Comparison of ENCODE assay signal across 9 mouse cellular contexts in the genomic region with DNA sequence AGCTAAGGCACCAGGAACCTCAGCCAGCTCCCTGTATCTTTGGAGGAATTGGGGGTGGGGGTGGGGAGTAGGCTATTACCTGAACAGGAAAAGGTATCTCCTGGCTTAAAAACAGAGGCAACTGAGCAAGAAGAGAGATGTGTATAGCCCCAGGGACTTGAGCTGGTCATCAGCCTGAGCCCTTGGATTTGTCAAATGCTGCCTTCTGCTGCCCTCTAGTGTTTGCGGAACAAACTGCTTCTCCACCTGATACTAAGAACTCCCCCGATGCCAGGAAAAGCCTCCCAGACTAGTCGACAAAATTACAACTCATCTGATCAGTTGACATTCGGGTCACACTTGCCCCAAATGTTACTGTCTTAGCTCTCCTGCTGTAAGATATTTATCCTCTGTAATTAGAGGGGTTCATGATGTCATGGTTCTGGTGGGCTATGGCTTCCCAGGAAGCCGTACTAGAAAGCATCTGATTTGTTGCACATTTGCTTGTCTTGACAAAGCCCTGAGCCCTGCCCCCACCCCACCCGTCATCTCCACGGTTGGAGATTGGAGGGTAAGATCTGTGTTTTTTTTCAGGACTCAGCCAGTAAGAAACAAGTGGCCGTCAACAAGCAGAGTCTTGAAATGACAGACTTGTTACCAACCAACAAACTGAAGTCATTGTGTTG. TPM values are rescaled to one million over a fixed set of nuclear protein-coding genes. Genes with fewer than 3 reads are reported as not detected.
DNase-seq lines count a peak whose midpoint lies in the region; ATAC-seq and TF ChIP-seq lines count a peak whose summit lies in the region.
"Had no signal": no experiment of that assay in that cellular context is flagged by ENCODE, and none has a peak within 500 bp of the region (broad histone marks: within the 10 kb centered on the region; RNA-seq: fewer than 3 reads in every experiment).

No protein-coding gene starts in this region.

- no peak for TF ChIP-seq POLR2A in CH12.LX (IDR thresholded peaks at IDR 0.05; ENCODE audit: low read depth, low read length)

- in situ Hi-C loops in CH12.LX (cut with MboI; ENCODE audit: low pct_ligation_motif_present, low pct_unique_long_range_greater_than_20kb, low sequenced_read_pairs), result loop anchor here (25.0 kb wide), 1 partner anchor 906 kb away; no protein-coding TSS in a partner anchor

- peak; percentile 87 for TF ChIP-seq RAD21 in CH12.LX (IDR thresholded peaks at IDR 0.05; ENCODE audit: low read depth, low read length)

- no peak overlapping the region for H3K4me2 ChIP-seq in CH12.LX (ENCODE audit: insufficient read depth, low read depth, poor library complexity, severe bottlenecking)
- H3K4me2 ChIP-seq in forebrain, embryonic 11.5 days (ENCODE audit: low read depth, low read length, severe bottlenecking), result peak overlapping the region; percentile 8; the same call in 1 of the 2 replicates
- 0 out of 2 replicates have a peak overlapping the region, but pooled peaks have one; percentile 18 for H3K4me2 ChIP-seq in heart, embryonic 16.5 days (ENCODE audit: low read depth, low read length)
- no peak overlapping the region for H3K4me2 ChIP-seq in liver, embryonic 13.5 days
- peak overlapping the region; percentile 45 for H3K4me2 ChIP-seq in neural tube, embryonic 13.5 days
- H3K4me2 ChIP-seq: heart, embryonic 15.5 days had no signal

- no peaks in the 10 kb centered on the region for H3K4me1 ChIP-seq in CH12.LX (ENCODE audit: control insufficient read depth in 1 of 2, insufficient read depth in 2 of 2)
- H3K4me1 ChIP-seq in forebrain, embryonic 11.5 days (replicated peaks; ENCODE audit: control insufficient read depth, insufficient read depth, low read length), result 0 out of 2 replicates have a peak, but pooled peaks cover 2% of the 10 kb centered on the region
- 0 out of 2 replicates have a peak, but pooled peaks cover 3% of the 10 kb centered on the region for H3K4me1 ChIP-seq in heart, embryonic 16.5 days (ENCODE audit: control insufficient read depth, insufficient read depth, low read length)
- peaks cover 4% of the 10 kb centered on the region; the same call in 1 of the 2 replicates for H3K4me1 ChIP-seq in liver, embryonic 13.5 days (replicated peaks)
- 0 out of 2 replicates have a peak, but pooled peaks cover 7% of the 10 kb centered on the region for H3K4me1 ChIP-seq in neural tube, embryonic 13.5 days (replicated peaks)

- H3K9ac ChIP-seq in CH12.LX (ENCODE audit: insufficient read depth, low read depth), result no peak overlapping the region
- H3K9ac ChIP-seq in forebrain, embryonic 11.5 days (ENCODE audit: low read length), result no peak overlapping the region
- no peak overlapping the region for H3K9ac ChIP-seq in heart, embryonic 16.5 days (ENCODE audit: low read length)
- no peak overlapping the region for H3K9ac ChIP-seq in liver, embryonic 13.5 days
- H3K9ac ChIP-seq in neural tube, embryonic 13.5 days, result 0 out of 2 replicates have a peak overlapping the region, but pooled peaks have one; percentile 14
- H3K9ac ChIP-seq: heart, embryonic 15.5 days had no signal

- no peak for TF ChIP-seq EP300 in CH12.LX (IDR thresholded peaks at IDR 0.05; ENCODE audit: low read length)

- no peaks in the 10 kb centered on the region for H3K27me3 ChIP-seq in CH12.LX (replicated peaks)
- H3K27me3 ChIP-seq in forebrain, embryonic 11.5 days (ENCODE audit: control insufficient read depth, insufficient read depth, low read length), result no peaks in the 10 kb centered on the region
- no peaks in the 10 kb centered on the region for H3K27me3 ChIP-seq in heart, embryonic 16.5 days (ENCODE audit: control insufficient read depth, insufficient read depth, low read length)
- H3K27me3 ChIP-seq in liver, embryonic 13.5 days, result no peaks in the 10 kb centered on the region
- H3K27me3 ChIP-seq in neural tube, embryonic 13.5 days, result no peaks in the 10 kb centered on the region
- H3K27me3 ChIP-seq: heart, embryonic 15.5 days had no signal

- TF ChIP-seq CTCF in CH12.LX (conservative IDR thresholded peaks at IDR 0.05 in 1 of 2, IDR thresholded peaks at IDR 0.05 in 1 of 2; ENCODE audit: low read depth in 2 of 2, low read length in 2 of 2), result peak; percentile 86 to 90

- no peak overlapping the region for H3K27ac ChIP-seq in CH12.LX (ENCODE audit: insufficient read depth, low read depth)
- no peak overlapping the region for H3K27ac ChIP-seq in forebrain, embryonic 11.5 days (ENCODE audit: low read depth, low read length)
- no peak overlapping the region for H3K27ac ChIP-seq in heart, embryonic 16.5 days (ENCODE audit: low read length)
- H3K27ac ChIP-seq in liver, embryonic 13.5 days, result no peak overlapping the region
- no peak overlapping the region for H3K27ac ChIP-seq in neural tube, embryonic 13.5 days (replicated peaks)
- H3K27ac ChIP-seq: heart, embryonic 15.5 days had no signal

- peak; percentile 67 for DNase-seq in CH12.LX (ENCODE audit: extremely low read depth)
- peak; percentile 43 for DNase-seq in c-Kit-positive CD71-negative TER-119-negative erythroid progenitor cells, embryonic 14.5 days (ENCODE audit: low read depth)
- DNase-seq in forebrain, embryonic 11.5 days (ENCODE audit: low spot score), result peak; percentile 88
- peak; percentile 86 for DNase-seq in kidney, postnatal 14 days
- DNase-seq in liver, embryonic 13.5 days, result peak; percentile 25
- peak; percentile 71 for DNase-seq in telencephalon, adult 2 months (ENCODE audit: low read depth, low spot score)

- H3K79me2 ChIP-seq in CH12.LX (replicated peaks; ENCODE audit: control insufficient read depth, extremely low read depth, insufficient read depth, poor library complexity, severe bottlenecking), result no peaks in the 10 kb centered on the region

- H3K9me3 ChIP-seq in CH12.LX (replicated peaks; ENCODE audit: low read length), result peaks cover 13% of the 10 kb centered on the region
- H3K9me3 ChIP-seq in forebrain, embryonic 11.5 days (ENCODE audit: control insufficient read depth, low read length), result no peaks in the 10 kb centered on the region
- H3K9me3 ChIP-seq in heart, embryonic 16.5 days (replicated peaks; ENCODE audit: control insufficient read depth, low read length), result no peaks in the 10 kb centered on the region
- no peaks in the 10 kb centered on the region; the same call in 1 of the 2 replicates for H3K9me3 ChIP-seq in liver, embryonic 13.5 days (replicated peaks)
- no peaks in the 10 kb centered on the region for H3K9me3 ChIP-seq in neural tube, embryonic 13.5 days
- H3K9me3 ChIP-seq: heart, embryonic 15.5 days had no signal

- ATAC-seq in forebrain, embryonic 11.5 days (replicated peaks; ENCODE audit: low FRiP score), result peak; percentile 63
- ATAC-seq in heart, embryonic 16.5 days (replicated peaks; ENCODE audit: extremely low read depth, insufficient read depth, low FRiP score), result peak; percentile 47; the same call in 1 of the 2 replicates
- peak; percentile 54; the same call in 1 of the 2 replicates for ATAC-seq in liver, embryonic 13.5 days (ENCODE audit: low read depth)
- ATAC-seq in neural tube, embryonic 13.5 days (ENCODE audit: low read depth), result peak; percentile 57; the same call in 1 of the 2 replicates

- peaks cover 9 to 49% of the 10 kb centered on the region in 2 experiments for H3K36me3 ChIP-seq in CH12.LX (replicated peaks in 1 of 2; ENCODE audit: control insufficient read depth in 1 of 2, insufficient read depth in 1 of 2, low read length in 1 of 2)
- no peaks in the 10 kb centered on the region for H3K36me3 ChIP-seq in forebrain, embryonic 11.5 days (ENCODE audit: control insufficient read depth, insufficient read depth, low read length)
- H3K36me3 ChIP-seq in heart, embryonic 16.5 days (ENCODE audit: control insufficient read depth, insufficient read depth), result no peaks in the 10 kb centered on the region
- H3K36me3 ChIP-seq in liver, embryonic 13.5 days, result peaks cover 14% of the 10 kb centered on the region
- H3K36me3 ChIP-seq in neural tube, embryonic 13.5 days, result peaks cover 14% of the 10 kb centered on the region

- WGBS in forebrain, embryonic 11.5 days, result 22% methylated on average over 8 of the region's 8 CpGs
- WGBS in heart, embryonic 16.5 days, result 15% methylated on average over 8 of the region's 8 CpGs
- WGBS in liver, embryonic 13.5 days (ENCODE audit: insufficient replicate concordance), result 18% methylated on average over 8 of the region's 8 CpGs
- 10% methylated on average over 8 of the region's 8 CpGs for WGBS in neural tube, embryonic 13.5 days

- H3K4me3 ChIP-seq in CH12.LX (replicated peaks in 1 of 3; ENCODE audit: low read depth in 2 of 3, low read length in 2 of 3, poor library complexity in 1 of 3), result no peak overlapping the region
- no peak overlapping the region for H3K4me3 ChIP-seq in forebrain, embryonic 11.5 days (ENCODE audit: low read depth, low read length)
- H3K4me3 ChIP-seq in heart, embryonic 16.5 days (ENCODE audit: low read length), result no peak overlapping the region
- no peak overlapping the region for H3K4me3 ChIP-seq in liver, embryonic 13.5 days (replicated peaks)
- H3K4me3 ChIP-seq in neural tube, embryonic 13.5 days, result no peak overlapping the region
- H3K4me3 ChIP-seq: heart, embryonic 15.5 days had no signal

- dilution Hi-C loops in CH12.LX (cut with MboI; ENCODE audit: extremely low pct_ligation_motif_present, extremely low pct_unique_long_range_greater_than_20kb, low sequenced_read_pairs), result no loop called here

TF ChIP-seq in CH12.LX, 34 proteins besides CTCF, POLR2A, EP300 and RAD21:
- no peak for TF ChIP-seq TBP (conservative IDR thresholded peaks at IDR 0.05; ENCODE audit: low read depth, low read length)
- TF ChIP-seq TCF12 (IDR thresholded peaks at IDR 0.05; ENCODE audit: low read depth, low read length), result no peak
- peak; percentile 67 for TF ChIP-seq SMC3 (IDR thresholded peaks at IDR 0.05; ENCODE audit: low read depth, low read length)
- no peak for TF ChIP-seq ETS1 (conservative IDR thresholded peaks at IDR 0.05; ENCODE audit: low read depth, low read length)

RNA-seq across cellular contexts. Expression of a gene that starts 19.7 kb away (rescaled TPM):
- total RNA-seq in CH12.LX (2012; rRNA removed) (45.8 and 65.6 TPM in 2 replicates), CH12.LX (2014; rRNA removed) (113 and 174 TPM in 2 replicates)
- 108 and 123 TPM in 2 replicates for polyA plus RNA-seq in CH12.LX (2012; ENCODE audit: insufficient read length, low read depth)
- 87.2 and 99.4 TPM in 2 replicates for polyA plus RNA-seq in forebrain, embryonic 11.5 days (2014; fragmentation: Nextera tagmentation; extraction: Ambion mirVana)
- polyA plus RNA-seq in heart, embryonic 16.5 days (2015; fragmentation: Nextera tagmentation; extraction: Ambion mirVana), result 65.7 and 72.0 TPM in 2 replicates
- polyA plus RNA-seq in liver, embryonic 13.5 days (2015; fragmentation: Nextera tagmentation; extraction: Ambion mirVana), result 54.8 and 65.0 TPM in 2 replicates
- polyA plus RNA-seq in neural tube, embryonic 13.5 days (2015; fragmentation: Nextera tagmentation; extraction: Ambion mirVana), result 56.6 and 69.5 TPM in 2 replicates

RNA-seq across cellular contexts. Expression of a gene that starts 58.9 kb away (rescaled TPM):
- total RNA-seq in CH12.LX (2012; rRNA removed) (not detected in 2 replicates), CH12.LX (2014; rRNA removed) (not detected in 2 replicates)
- not detected in 2 replicates for polyA plus RNA-seq in CH12.LX (2012; ENCODE audit: insufficient read length, low read depth)
- 6.5 and 7.0 TPM in 2 replicates for polyA plus RNA-seq in forebrain, embryonic 11.5 days (2014; fragmentation: Nextera tagmentation; extraction: Ambion mirVana)
- 16.7 and 17.5 TPM in 2 replicates for polyA plus RNA-seq in heart, embryonic 16.5 days (2015; fragmentation: Nextera tagmentation; extraction: Ambion mirVana)
- 2.6 and 3.0 TPM in 2 replicates for polyA plus RNA-seq in liver, embryonic 13.5 days (2015; fragmentation: Nextera tagmentation; extraction: Ambion mirVana)
- polyA plus RNA-seq in neural tube, embryonic 13.5 days (2015; fragmentation: Nextera tagmentation; extraction: Ambion mirVana), result 5.9 and 6.7 TPM in 2 replicates

Comparison
In these comparisons a context has a peak if more than half of its experiments do, and no peak if none do; other contexts are left out.
1. DNase-seq: peak in every context shown above with its lines; median percentile 88 in forebrain, embryonic 11.5 days; 86 in kidney, postnatal 14 days; 71 in telencephalon, adult 2 months; 67 in CH12.LX; 43 in c-Kit-positive CD71-negative TER-119-negative erythroid progenitor cells, embryonic 14.5 days; 25 in liver, embryonic 13.5 days.
2. H3K4me2 ChIP-seq: peak in forebrain, embryonic 11.5 days (single experiment), heart, embryonic 16.5 days (single experiment) and neural tube, embryonic 13.5 days (single experiment); none in CH12.LX (single experiment) and liver, embryonic 13.5 days (single experiment).
3. Peak in every context shown above with its lines, with median percentiles within 50 percentile points of each other: ATAC-seq.